Mouse (Mus musculus) myocyte (in vitro differentiated cells): Measurements from ENCODE around the gene Hmx1.

Experiments used
- POLR2A ChIP-seq: IDR thresholded peaks from one replicate; pipeline ENCODE4 v1.6.1; 2011; ENCODE audit warnings: low read depth, mild to moderate bottlenecking, control low read depth, moderate library complexity; ENCODE audit not compliant: insufficient read length
- REST ChIP-seq: IDR thresholded peaks from one replicate; pipeline ENCODE4 v1.6.1; 2011; ENCODE audit warnings: mild to moderate bottlenecking, control low read depth, moderate library complexity; ENCODE audit not compliant: insufficient read depth, insufficient read length
- TCF12 ChIP-seq: IDR thresholded peaks from one replicate; pipeline ENCODE4 v1.6.1; 2011; ENCODE audit warnings: mild to moderate bottlenecking, control low read depth; ENCODE audit not compliant: poor library complexity, insufficient read depth, severe bottlenecking

DNA sequence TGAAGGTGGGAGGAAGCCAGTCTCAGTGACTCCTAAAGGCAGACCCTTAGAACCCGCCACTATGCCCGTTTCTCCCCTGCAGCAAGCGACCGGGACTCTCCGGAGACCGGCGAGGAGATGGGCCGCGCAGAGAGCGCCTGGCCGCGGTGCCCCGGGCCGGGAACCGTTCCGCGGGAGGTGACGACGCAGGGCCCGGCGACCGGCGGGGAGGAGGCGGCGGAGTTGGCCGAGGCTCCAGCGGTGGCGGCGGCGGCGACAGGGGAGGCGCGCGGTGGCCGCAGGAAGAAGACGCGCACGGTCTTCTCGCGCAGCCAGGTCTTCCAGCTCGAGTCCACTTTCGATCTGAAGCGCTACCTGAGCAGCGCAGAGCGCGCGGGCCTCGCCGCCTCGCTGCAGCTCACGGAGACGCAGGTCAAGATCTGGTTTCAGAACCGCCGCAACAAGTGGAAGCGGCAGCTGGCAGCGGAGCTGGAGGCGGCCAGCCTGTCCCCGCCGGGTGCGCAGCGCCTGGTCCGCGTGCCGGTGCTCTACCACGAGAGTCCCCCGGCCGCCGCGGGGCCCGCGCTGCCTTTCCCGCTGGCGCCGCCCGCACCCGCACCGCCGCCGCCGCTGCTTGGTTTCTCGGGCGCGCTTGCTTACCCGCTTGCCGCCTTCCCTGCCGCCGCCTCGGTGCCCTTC, 2.9 kb downstream of the Hmx1 start:
- TF ChIP-seq POLR2A (no peak), REST (no peak), TCF12 (no peak)
